Mouse (Mus musculus) kidney, adult 2 months (tissue): Measurements from ENCODE around the gene Sgk1. TPM values are rescaled to one million over a fixed set of nuclear protein-coding genes. Genes with fewer than 3 reads are reported as not detected.

Experiments
- DNase-seq: peaks from one replicate; pipeline ENCODE4 v3.0.0; 2021
- H3K27ac ChIP-seq: fragments of 200-500 bp; 2 replicates; pipeline ENCODE4 v1.5.1; 2012; ENCODE audit warnings: low read depth, low read length, control low read depth, inconsistent platforms; ENCODE audit not compliant: insufficient read depth
- H3K27me3 ChIP-seq: fragments of 200-500 bp; replicated peaks from 2 replicates; pipeline ENCODE4 v1.6.1; 2012; ENCODE audit warnings: mild to moderate bottlenecking, moderate library complexity, low read length, inconsistent platforms; ENCODE audit not compliant: control insufficient read depth, insufficient read depth
- H3K36me3 ChIP-seq: fragments of 200-500 bp; 2 replicates; pipeline ENCODE4 v1.6.1; 2012; ENCODE audit warnings: mild to moderate bottlenecking, moderate library complexity, low read length, inconsistent platforms; ENCODE audit not compliant: control insufficient read depth, insufficient read depth
- H3K4me1 ChIP-seq: fragments of 200-500 bp; 2 replicates; pipeline ENCODE4 v1.6.1; 2011; ENCODE audit warnings: low read length; ENCODE audit not compliant: control insufficient read depth, insufficient read depth
- H3K4me3 ChIP-seq: fragments of 200-500 bp; 2 replicates; pipeline ENCODE4 v1.5.1; 2011; ENCODE audit warnings: mild to moderate bottlenecking, low read depth, low read length, control low read depth; ENCODE audit not compliant: insufficient read depth
- CTCF ChIP-seq: fragments of 200-500 bp; conservative IDR thresholded peaks from 2 replicates; pipeline ENCODE4 v1.5.1; 2011; ENCODE audit warnings: low read depth, mild to moderate bottlenecking, control low read depth, low read length, moderate library complexity, mixed read lengths; ENCODE audit not compliant: insufficient read depth, insufficient read length
- POLR2A ChIP-seq: fragments of 200-500 bp; IDR thresholded peaks from one replicate; pipeline ENCODE4 v1.6.1; 2011; ENCODE audit warnings: low read depth, low read length, control low read depth
- WGBS: fragments of 180-500 bp; shearing (Covaris S2); methylation state at CpG from one replicate; pipeline ENCODE4 v1.1.7; 2018; 5-methylcytosine and 5-hydroxymethylcytosine counted together
- polyA plus RNA-seq: library from polyadenylated mRNA; depleted of rRNA; stranded (reverse); fragments of >200 nt; gene quantifications from 2 replicates; pipeline ENCODE4 v1.2.3, GENCODE M21; 2012; rRNA removed

Sgk1 gene
- 73.3 and 76.5 TPM in 2 replicates for polyA plus RNA-seq

DNA sequence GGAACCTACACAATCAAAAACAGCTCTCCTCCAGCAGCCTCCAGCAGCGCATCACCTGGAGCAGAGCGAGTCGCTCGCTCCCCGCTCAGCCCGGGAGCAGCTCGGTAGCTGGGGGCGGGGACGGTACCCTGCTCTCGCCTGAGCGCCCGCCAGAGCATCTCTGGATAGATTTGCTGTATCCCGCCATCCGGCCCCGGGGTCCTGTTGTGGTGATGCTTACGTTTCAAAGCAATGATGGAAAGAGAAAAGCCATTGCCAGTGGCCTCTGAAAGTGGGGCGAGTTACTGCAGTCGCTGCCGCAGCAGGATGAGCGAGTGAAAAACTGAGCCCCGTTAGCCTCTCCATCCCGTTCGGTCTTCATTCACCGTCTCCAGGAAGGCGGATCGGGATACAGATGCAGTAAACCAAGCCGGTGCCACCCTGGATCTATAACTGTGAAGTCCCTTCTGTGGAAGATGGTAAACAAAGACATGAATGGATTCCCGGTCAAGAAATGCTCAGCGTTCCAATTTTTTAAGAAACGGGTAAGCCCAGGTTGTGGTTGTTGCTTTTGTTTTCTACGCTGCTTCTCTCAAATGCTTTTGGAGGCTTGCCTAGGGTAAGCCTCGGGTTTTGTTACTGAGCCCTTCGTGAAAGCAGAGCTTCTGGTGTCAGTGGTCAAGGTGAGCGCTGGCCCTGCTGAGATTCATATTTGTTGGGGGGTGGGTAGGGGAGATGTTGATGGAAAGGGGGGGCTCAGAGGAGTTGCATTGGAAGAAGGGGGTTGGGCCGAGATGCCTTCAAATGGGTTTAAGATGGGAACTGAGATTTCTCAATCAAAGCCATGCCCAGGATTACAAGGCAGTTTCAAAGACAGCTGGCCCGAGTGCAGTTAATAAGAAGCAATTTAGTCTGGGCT is at the start of gene Sgk1:
Gene Sgk1, plus strand, starts transcription at position 1 of the 898 bp plus-strand sequence.
- H3K4me3 ChIP-seq: peak within 1 kb of the TSS; percentile 38
- no peaks in the 10 kb centered on the region for H3K4me1 ChIP-seq
- no peaks in the 10 kb centered on the region for H3K27me3 ChIP-seq
- WGBS: 13% methylated on average over 36 of the region's 36 CpGs
- TF ChIP-seq CTCF: no peak
- no peak for TF ChIP-seq POLR2A
- H3K27ac ChIP-seq: no peak within 1 kb of the TSS
- DNase-seq: no peak
- H3K36me3 ChIP-seq: no peaks in the 10 kb centered on the region

DNA sequence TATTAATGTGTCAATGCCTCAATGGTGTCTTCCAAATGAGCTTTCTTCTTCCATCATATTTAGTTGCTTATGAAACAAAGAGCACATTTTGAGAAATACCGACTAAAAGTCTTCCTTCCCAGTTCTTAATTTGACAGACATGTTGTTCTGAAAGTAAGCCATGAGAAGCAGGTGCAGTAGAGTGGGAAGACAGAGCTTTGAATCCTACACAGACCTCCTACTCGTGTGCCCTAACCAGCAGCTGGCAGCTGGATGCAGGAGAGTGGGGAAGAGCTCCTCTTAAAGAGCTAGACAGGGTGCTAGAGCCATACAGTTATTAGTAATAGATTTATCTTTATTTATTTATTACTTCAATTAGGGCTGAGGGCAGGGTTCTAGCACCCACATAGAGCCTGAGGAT is 49.7 kb upstream of the Sgk1 start:
- Histone ChIP-seq H3K27ac (no peak overlapping the region), H3K4me1 (no peaks in the 10 kb centered on the region), H3K27me3 (no peaks in the 10 kb centered on the region), H3K4me3 (no peak overlapping the region), H3K36me3 (no peaks in the 10 kb centered on the region)
- no peak for DNase-seq
- WGBS: 84% methylated on average over 2 of the region's 2 CpGs
- TF ChIP-seq CTCF (no peak), POLR2A (no peak)

GRCm38 (mm10) chr10:21833757-21834156 is 48.2 kb upstream of the Sgk1 start:
- no peaks in the 10 kb centered on the region for H3K4me1 ChIP-seq
- H3K36me3 ChIP-seq: no peaks in the 10 kb centered on the region
- no peaks in the 10 kb centered on the region for H3K27me3 ChIP-seq
- DNase-seq: no peak
- H3K4me3 ChIP-seq: no peak overlapping the region
- H3K27ac ChIP-seq: no peak overlapping the region
- 93% methylated on average over 3 of the region's 3 CpGs for WGBS
- TF ChIP-seq CTCF: no peak

DNA sequence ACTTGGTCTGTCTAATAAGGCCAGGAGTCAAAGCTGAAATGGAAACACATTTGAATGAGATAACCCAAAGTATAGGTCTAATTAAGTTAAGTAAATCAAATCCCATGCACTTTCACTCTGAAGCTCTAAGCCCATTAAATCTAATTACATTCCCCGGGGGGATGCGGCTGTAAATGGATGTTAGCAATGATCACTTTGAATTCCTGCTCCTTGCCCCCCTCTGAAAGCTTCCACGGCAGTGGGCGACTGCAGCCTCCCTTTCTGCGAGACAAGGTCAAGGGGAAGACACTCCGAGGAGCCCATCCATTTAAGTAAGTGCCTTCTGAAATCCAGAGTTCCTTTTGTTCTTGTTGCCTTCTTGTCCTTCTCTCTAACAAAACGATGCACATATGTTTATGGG is 46.9 kb upstream of the Sgk1 start:
- Histone ChIP-seq H3K4me1 (peaks cover 3% of the 10 kb centered on the region; the same call in 1 of the 2 replicates), H3K27ac (no peak overlapping the region), H3K27me3 (no peaks in the 10 kb centered on the region), H3K36me3 (no peaks in the 10 kb centered on the region), H3K4me3 (no peak overlapping the region)
- WGBS: 59% methylated on average over 7 of the region's 7 CpGs
- TF ChIP-seq POLR2A (no peak), CTCF (no peak)
- no peak for DNase-seq

GRCm38 (mm10) chr10:21839248-21840155 is 42.5 kb upstream of the Sgk1 start:
- no peak overlapping the region for H3K4me3 ChIP-seq
- H3K27ac ChIP-seq: no peak overlapping the region
- no peaks in the 10 kb centered on the region for H3K27me3 ChIP-seq
- no peak for TF ChIP-seq CTCF
- TF ChIP-seq POLR2A: no peak
- H3K4me1 ChIP-seq: peaks cover 3% of the 10 kb centered on the region; the same call in 1 of the 2 replicates
- no peaks in the 10 kb centered on the region for H3K36me3 ChIP-seq
- 80% methylated on average over 13 of the region's 13 CpGs for WGBS
- no peak for DNase-seq

DNA sequence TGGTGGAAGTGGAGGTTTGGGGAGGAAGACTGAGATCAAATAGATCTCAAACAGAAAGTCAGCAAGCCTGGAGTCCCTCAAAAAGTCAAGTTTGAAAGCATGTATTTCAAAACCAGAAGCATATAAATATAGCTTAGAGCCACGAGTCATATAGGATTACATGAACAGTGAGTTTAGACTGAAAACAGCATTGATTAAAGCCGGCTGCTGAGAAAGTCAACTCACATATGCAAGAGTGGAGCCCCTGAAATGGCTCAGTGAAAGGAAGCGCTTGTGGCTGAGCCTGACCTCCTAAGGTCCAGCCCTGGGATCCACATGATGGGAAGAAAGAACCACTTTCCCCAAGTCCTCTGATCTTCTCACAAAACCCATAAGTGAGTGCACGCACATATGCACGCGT is 38.7 kb upstream of the Sgk1 start:
- peaks cover 3% of the 10 kb centered on the region; the same call in 1 of the 2 replicates for H3K4me1 ChIP-seq
- no peak for DNase-seq
- H3K36me3 ChIP-seq: no peaks in the 10 kb centered on the region
- TF ChIP-seq CTCF (no peak), POLR2A (no peak)
- H3K4me3 ChIP-seq: no peak overlapping the region
- no peak overlapping the region for H3K27ac ChIP-seq
- H3K27me3 ChIP-seq: no peaks in the 10 kb centered on the region
- 92% methylated on average over 6 of the region's 6 CpGs for WGBS

GRCm38 (mm10) chr10:21843861-21844260 is 38.1 kb upstream of the Sgk1 start:
- Histone ChIP-seq H3K36me3 (no peaks in the 10 kb centered on the region), H3K4me3 (no peak overlapping the region), H3K27ac (no peak overlapping the region), H3K27me3 (no peaks in the 10 kb centered on the region), H3K4me1 (peaks cover 3% of the 10 kb centered on the region; the same call in 1 of the 2 replicates)
- TF ChIP-seq CTCF (no peak), POLR2A (no peak)
- WGBS: 72% methylated on average over 8 of the region's 8 CpGs
- DNase-seq: no peak
